In genomic region chr4:132796196-132796886, GRCm38 (mm10) we compare ENCODE assay signal across 8 mouse cellular contexts. TPM values are rescaled to one million over a fixed set of nuclear protein-coding genes. Genes with fewer than 3 reads are reported as not detected.
DNase-seq lines count a peak whose midpoint lies in the region; ATAC-seq and TF ChIP-seq lines count a peak whose summit lies in the region.

Gene Themis2, minus strand, starts transcription at chr4:132796387.

- no peaks in the 10 kb centered on the region for H3K36me3 ChIP-seq in heart, embryonic 14.5 days (ENCODE audit: control insufficient read depth, insufficient read depth, low read length)
- H3K36me3 ChIP-seq in kidney, embryonic 16.5 days (ENCODE audit: insufficient read depth, low read length) = no peaks in the 10 kb centered on the region
- H3K36me3 ChIP-seq in lung, embryonic 16.5 days (ENCODE audit: control insufficient read depth, insufficient read depth, low read length) = no peaks in the 10 kb centered on the region

- no peak for TF ChIP-seq CTCF in embryonic fibroblast, embryonic 13.5 days (IDR thresholded peaks at IDR 0.05; ENCODE audit: borderline replicate concordance, insufficient read depth, low read length)

- peak within 1 kb of the TSS; percentile 19 for H3K4me3 ChIP-seq in embryonic fibroblast, embryonic 13.5 days (ENCODE audit: insufficient read depth, low read length)
- H3K4me3 ChIP-seq in heart, embryonic 14.5 days (ENCODE audit: control insufficient read depth in 1 of 2, insufficient read depth in 1 of 2, low read depth in 1 of 2, low read length in 2 of 2) = peak within 1 kb of the TSS; percentile 30 to 31
- H3K4me3 ChIP-seq in kidney, embryonic 16.5 days (ENCODE audit: low read length) = peak within 1 kb of the TSS; percentile 37
- H3K4me3 ChIP-seq in lung, embryonic 16.5 days (ENCODE audit: low read length) = peak within 1 kb of the TSS; percentile 45

- H3K4me2 ChIP-seq in heart, embryonic 14.5 days (ENCODE audit: low read length) = peak within 1 kb of the TSS; percentile 58
- H3K4me2 ChIP-seq in kidney, embryonic 16.5 days (replicated peaks; ENCODE audit: low read depth, low read length) = peak within 1 kb of the TSS; percentile 57
- H3K4me2 ChIP-seq in lung, embryonic 16.5 days (ENCODE audit: low read depth, low read length) = peak within 1 kb of the TSS; percentile 69

- no peaks in the 10 kb centered on the region for H3K9me3 ChIP-seq in heart, embryonic 14.5 days (ENCODE audit: control insufficient read depth, low read length)
- no peaks in the 10 kb centered on the region for H3K9me3 ChIP-seq in kidney, embryonic 16.5 days (ENCODE audit: low read length)
- H3K9me3 ChIP-seq in lung, embryonic 16.5 days (ENCODE audit: control insufficient read depth, low read length) = no peaks in the 10 kb centered on the region

- ATAC-seq in heart, embryonic 14.5 days (ENCODE audit: insufficient number of reproducible peaks, insufficient read depth, low FRiP score, low read depth) = no peak
- no peak for ATAC-seq in kidney, embryonic 16.5 days (ENCODE audit: low FRiP score, low TSS enrichment)
- peak; percentile 71 for ATAC-seq in lung, embryonic 16.5 days (ENCODE audit: low read depth)
- ATAC-seq in neutrophil, adult 5-6 weeks (ENCODE audit: extremely low read depth, insufficient number of reproducible peaks, low FRiP score, poor library complexity, severe bottlenecking) = peak; percentile 60

- TF ChIP-seq POLR2A in embryonic fibroblast, embryonic 13.5 days (IDR thresholded peaks at IDR 0.05; ENCODE audit: low read depth, low read length) = no peak

- 1% methylated on average over 21 of the region's 21 CpGs for WGBS in heart, embryonic 14.5 days
- 2% methylated on average over 21 of the region's 21 CpGs for WGBS in kidney, embryonic 16.5 days
- 2% methylated on average over 21 of the region's 21 CpGs for WGBS in lung, embryonic 16.5 days

- H3K4me1 ChIP-seq in embryonic fibroblast, embryonic 13.5 days (ENCODE audit: control insufficient read depth, insufficient read depth, low read length) = no peaks in the 10 kb centered on the region
- peaks cover 3 to 5% of the 10 kb centered on the region in 2 experiments; a peak in 2 of 4 replicates for H3K4me1 ChIP-seq in heart, embryonic 14.5 days (ENCODE audit: control insufficient read depth in 2 of 2, insufficient read depth in 2 of 2, low read length in 2 of 2)
- H3K4me1 ChIP-seq in kidney, embryonic 16.5 days (ENCODE audit: insufficient read depth, low read length) = peaks cover 7% of the 10 kb centered on the region; the same call in 1 of the 2 replicates
- H3K4me1 ChIP-seq in lung, embryonic 16.5 days (replicated peaks; ENCODE audit: control insufficient read depth, insufficient read depth, low read length) = peaks cover 6% of the 10 kb centered on the region; the same call in 1 of the 2 replicates

- H3K27me3 ChIP-seq in heart, embryonic 14.5 days (ENCODE audit: control insufficient read depth, insufficient read depth, low read length) = peaks cover 20% of the 10 kb centered on the region
- peaks cover 17% of the 10 kb centered on the region for H3K27me3 ChIP-seq in kidney, embryonic 16.5 days (ENCODE audit: insufficient read depth, low read length)
- H3K27me3 ChIP-seq in lung, embryonic 16.5 days (ENCODE audit: control insufficient read depth, insufficient read depth, low read depth, low read length) = peaks cover 8% of the 10 kb centered on the region

- peak within 1 kb of the TSS; percentile 45 for H3K9ac ChIP-seq in heart, embryonic 14.5 days (ENCODE audit: low read length)
- peak within 1 kb of the TSS; percentile 59 for H3K9ac ChIP-seq in kidney, embryonic 16.5 days (replicated peaks; ENCODE audit: low read length)
- H3K9ac ChIP-seq in lung, embryonic 16.5 days (ENCODE audit: low read length) = peak within 1 kb of the TSS; percentile 62

- no peak within 1 kb of the TSS for H3K27ac ChIP-seq in embryonic fibroblast, embryonic 13.5 days (ENCODE audit: insufficient read depth, low read length)
- no peak within 1 kb of the TSS for H3K27ac ChIP-seq in heart, embryonic 14.5 days (replicated peaks in 1 of 2; ENCODE audit: control insufficient read depth in 1 of 2, insufficient read depth in 1 of 2, low read depth in 2 of 2, low read length in 2 of 2)
- H3K27ac ChIP-seq in kidney, embryonic 16.5 days (ENCODE audit: low read length) = no peak within 1 kb of the TSS
- H3K27ac ChIP-seq in lung, embryonic 16.5 days (ENCODE audit: low read length) = no peak within 1 kb of the TSS

- peak; percentile 82 for DNase-seq in CD4-positive helper T cell, adult 2 months (ENCODE audit: low read depth, low spot score)
- peak; percentile 69 to 79 for DNase-seq in adrenal gland, adult 18-20 months (ENCODE audit: low spot score in 2 of 2)
- DNase-seq in thymus, postnatal 10 days (ENCODE audit: low spot score in 2 of 2) = peak; percentile 55 to 77

RNA-seq across cellular contexts. Expression of gene Themis2, which starts in this region (rescaled TPM):
- 1 to 10 TPM; 1.7 to 3.3 TPM for total RNA-seq in adrenal gland, adult 18-20 months (2021)
- 0.16 TPM in 1 of 2 replicates, not detected in the other for polyA plus RNA-seq in embryonic fibroblast, embryonic 13.5 days (2011; ENCODE audit: insufficient read length, low read depth, missing spikeins)
- 1.2 and 1.7 TPM in 2 replicates for polyA plus RNA-seq in heart, embryonic 14.5 days (2014; fragmentation: Nextera tagmentation; extraction: Ambion mirVana)
- polyA plus RNA-seq in kidney, embryonic 16.5 days (2015; fragmentation: Nextera tagmentation; extraction: Ambion mirVana) = 0.92 and 1.1 TPM in 2 replicates
- polyA plus RNA-seq in lung, embryonic 16.5 days (2015; fragmentation: Nextera tagmentation; extraction: Ambion mirVana) = 1.3 and 1.5 TPM in 2 replicates
- 269 and 270 TPM in 2 replicates for total RNA-seq in neutrophil, adult 5-6 weeks (2017)

Comparison
In these comparisons a context has a peak if more than half of its experiments do, and no peak if none do; other contexts are left out.
1. RNA of gene Themis2 (total RNA-seq): 269 to 270 TPM in neutrophil, adult 5-6 weeks; 1.7 to 3.3 TPM in adrenal gland, adult 18-20 months; every median in the first group is over 10 times any median in the second.
2. ATAC-seq: peak in lung, embryonic 16.5 days (single experiment) and neutrophil, adult 5-6 weeks (single experiment); none in heart, embryonic 14.5 days (single experiment) and kidney, embryonic 16.5 days (single experiment).
3. Peak in every context shown above with its lines, with median percentiles within 50 percentile points of each other: DNase-seq, H3K4me3 ChIP-seq, H3K4me2 ChIP-seq and H3K9ac ChIP-seq.